Mouse (Mus musculus): ENCODE measurements at regions not wholly inside any gene's neighbourhood (a gene's known extent, or its start where the extent isn't known, plus 50 kb on each side); places are given as distances from the start of the nearest gene placed in this dataset.

- TF ChIP-seq POLR2A (IDR thresholded peaks at IDR 0.05; ENCODE audit: control insufficient read depth, low read depth, low read length) (no peak), CTCF (IDR thresholded peaks at IDR 0.05; ENCODE audit: control insufficient read depth, insufficient read depth, insufficient replicate concordance, low read depth, low read length) (no peak)
These were observed 890.7 kb downstream of the Tecrl start for GRCm38 (mm10) chr5:82464272-82464671.
